Mouse (Mus musculus) spleen, adult 2 months (tissue): ENCODE results near the gene Tac2. TPM values are rescaled to one million over a fixed set of nuclear protein-coding genes. Genes with fewer than 3 reads are reported as not detected.

Experiments
- DNase-seq, 2 experiments: peaks; one replicate each; pipeline versions ENCODE4 v3.0.0 to v3.0.0-alpha.2; 2012 to 2021; ENCODE audit warnings: low spot score in 2 of 2, low read depth in 1 of 2
- H3K27ac ChIP-seq: fragments of 200-500 bp; 2 replicates; pipeline ENCODE4 v1.5.1; 2012; ENCODE audit warnings: low read length, inconsistent platforms; ENCODE audit not compliant: insufficient read depth
- H3K27me3 ChIP-seq: fragments of 200-500 bp; 2 replicates; pipeline ENCODE4 v1.6.1; 2012; ENCODE audit warnings: mild to moderate bottlenecking, moderate library complexity, low read length, inconsistent platforms; ENCODE audit not compliant: control insufficient read depth, insufficient read depth
- H3K36me3 ChIP-seq: fragments of 200-500 bp; 2 replicates; pipeline ENCODE4 v1.6.1; 2012; ENCODE audit warnings: mild to moderate bottlenecking, low read length, inconsistent platforms; ENCODE audit not compliant: control insufficient read depth, insufficient read depth
- H3K4me1 ChIP-seq: fragments of 200-500 bp; 2 replicates; pipeline ENCODE4 v1.6.1; 2011; ENCODE audit warnings: inconsistent platforms; ENCODE audit not compliant: control insufficient read depth, insufficient read depth, insufficient read length
- H3K4me3 ChIP-seq: fragments of 200-500 bp; 2 replicates; pipeline ENCODE4 v1.5.1; 2011; ENCODE audit warnings: mild to moderate bottlenecking, inconsistent platforms; ENCODE audit not compliant: insufficient read depth, insufficient read length; ENCODE audit errors: extremely low read depth
- CTCF ChIP-seq: fragments of 200-500 bp; IDR thresholded peaks from 2 replicates; pipeline ENCODE4 v1.5.1; 2011; ENCODE audit warnings: mild to moderate bottlenecking, inconsistent platforms; ENCODE audit not compliant: insufficient read depth, insufficient read length, insufficient replicate concordance; ENCODE audit errors: extremely low read depth
- POLR2A ChIP-seq: fragments of 200-500 bp; IDR thresholded peaks from 2 replicates; pipeline ENCODE4 v1.6.1; 2011; ENCODE audit warnings: low read depth, low read length, inconsistent platforms
- WGBS: fragments of 180-500 bp; shearing (Covaris S2); methylation state at CpG from one replicate; pipeline ENCODE4 v1.1.7; 2018; 5-methylcytosine and 5-hydroxymethylcytosine counted together
- polyA plus RNA-seq: library from polyadenylated mRNA; depleted of rRNA; stranded (reverse); fragments of >200 nt; gene quantifications from 2 replicates; pipeline ENCODE4 v1.2.3, GENCODE M21; 2012

Gene Tac2
- polyA plus RNA-seq, 1 experiment, result 1.9 TPM

DNA sequence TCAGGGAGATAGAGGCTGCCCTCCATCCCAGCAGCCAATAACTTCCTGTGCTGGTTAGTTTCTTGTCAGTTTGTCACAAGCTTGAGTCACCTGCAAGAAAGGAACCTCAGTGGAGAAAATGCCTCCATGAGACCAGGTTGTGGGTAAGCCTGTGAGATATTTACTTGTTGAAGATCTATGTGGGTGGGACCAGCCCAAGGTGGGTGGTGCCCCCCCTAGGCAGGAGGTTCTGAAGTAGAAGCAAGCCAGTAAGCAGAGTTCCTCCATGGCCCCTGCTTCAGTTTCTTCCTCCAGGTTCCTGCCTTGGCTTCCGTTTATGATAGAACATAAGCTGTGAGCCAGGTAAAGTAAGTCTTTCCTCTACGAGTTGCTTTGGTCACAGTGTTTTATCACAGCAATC is 12.0 kb downstream of the Tac2 start:
- DNase-seq, result peak in 1 of 2 experiments; percentile 12
- WGBS, result 39% methylated on average over 2 of the region's 2 CpGs
- peaks cover 17% of the 10 kb centered on the region; the same call in 1 of the 2 replicates for H3K4me1 ChIP-seq
- no peak overlapping the region for H3K4me3 ChIP-seq
- no peaks in the 10 kb centered on the region for H3K36me3 ChIP-seq
- no peaks in the 10 kb centered on the region; the same call in 1 of the 2 replicates for H3K27me3 ChIP-seq
- H3K27ac ChIP-seq, result peak overlapping the region; percentile 85
- TF ChIP-seq POLR2A (no peak), CTCF (no peak)

DNA sequence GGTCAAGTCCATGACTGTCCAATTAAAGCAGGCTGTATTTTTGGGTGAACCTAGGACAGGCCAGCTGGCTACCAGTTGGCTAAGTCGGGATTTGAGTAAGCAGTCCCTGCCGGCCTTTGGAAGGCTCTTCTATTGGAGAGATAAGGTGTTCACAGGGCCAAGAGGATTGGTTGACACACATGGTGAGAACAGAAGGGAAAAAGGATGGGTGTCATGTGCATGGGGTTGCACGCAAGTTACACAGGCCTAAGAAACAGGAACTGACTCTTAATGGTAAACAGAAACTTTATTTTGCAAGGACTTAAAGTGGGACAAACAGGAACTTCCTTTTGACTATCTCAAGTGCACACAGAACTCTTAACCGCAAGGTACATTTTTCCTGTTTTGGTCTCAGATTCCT is 12.6 kb downstream of the Tac2 start:
- DNase-seq, result peak in 1 of 2 experiments; percentile 60
- 25% methylated on average over 4 of the region's 4 CpGs for WGBS
- H3K4me3 ChIP-seq, result no peak overlapping the region
- H3K27ac ChIP-seq, result peak overlapping the region; percentile 85
- peaks cover 17% of the 10 kb centered on the region; the same call in 1 of the 2 replicates for H3K4me1 ChIP-seq
- H3K27me3 ChIP-seq, result no peaks in the 10 kb centered on the region; the same call in 1 of the 2 replicates
- TF ChIP-seq CTCF (no peak), POLR2A (no peak)
- H3K36me3 ChIP-seq, result peaks cover 3% of the 10 kb centered on the region

DNA sequence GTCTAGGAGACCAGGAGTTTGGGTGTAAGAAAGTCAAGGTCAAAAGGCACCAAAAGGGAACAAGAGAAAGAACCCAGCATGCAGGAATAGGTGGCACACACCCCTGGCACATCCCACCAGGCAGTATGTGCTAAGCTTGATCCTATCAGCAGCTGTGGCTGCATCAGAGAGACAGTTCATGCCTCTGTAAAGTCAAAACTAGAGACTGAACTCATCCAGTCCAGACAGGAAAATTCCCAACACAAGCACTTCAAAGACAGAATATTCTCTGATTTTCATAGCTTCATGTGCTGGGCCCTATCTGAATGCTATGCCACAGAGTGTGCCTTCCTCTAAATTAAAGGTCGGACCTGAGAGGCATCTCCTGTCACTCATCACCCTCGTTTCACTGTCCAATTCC is 13.3 kb downstream of the Tac2 start:
- no peaks in the 10 kb centered on the region; the same call in 1 of the 2 replicates for H3K27me3 ChIP-seq
- no peak for DNase-seq
- no peak overlapping the region for H3K4me3 ChIP-seq
- WGBS, result 35% methylated on average over 2 of the region's 2 CpGs
- H3K36me3 ChIP-seq, result peaks cover 8% of the 10 kb centered on the region
- peaks cover 17% of the 10 kb centered on the region; the same call in 1 of the 2 replicates for H3K4me1 ChIP-seq
- TF ChIP-seq POLR2A, result no peak
- no peak for TF ChIP-seq CTCF
- H3K27ac ChIP-seq, result peak overlapping the region; percentile 51

DNA sequence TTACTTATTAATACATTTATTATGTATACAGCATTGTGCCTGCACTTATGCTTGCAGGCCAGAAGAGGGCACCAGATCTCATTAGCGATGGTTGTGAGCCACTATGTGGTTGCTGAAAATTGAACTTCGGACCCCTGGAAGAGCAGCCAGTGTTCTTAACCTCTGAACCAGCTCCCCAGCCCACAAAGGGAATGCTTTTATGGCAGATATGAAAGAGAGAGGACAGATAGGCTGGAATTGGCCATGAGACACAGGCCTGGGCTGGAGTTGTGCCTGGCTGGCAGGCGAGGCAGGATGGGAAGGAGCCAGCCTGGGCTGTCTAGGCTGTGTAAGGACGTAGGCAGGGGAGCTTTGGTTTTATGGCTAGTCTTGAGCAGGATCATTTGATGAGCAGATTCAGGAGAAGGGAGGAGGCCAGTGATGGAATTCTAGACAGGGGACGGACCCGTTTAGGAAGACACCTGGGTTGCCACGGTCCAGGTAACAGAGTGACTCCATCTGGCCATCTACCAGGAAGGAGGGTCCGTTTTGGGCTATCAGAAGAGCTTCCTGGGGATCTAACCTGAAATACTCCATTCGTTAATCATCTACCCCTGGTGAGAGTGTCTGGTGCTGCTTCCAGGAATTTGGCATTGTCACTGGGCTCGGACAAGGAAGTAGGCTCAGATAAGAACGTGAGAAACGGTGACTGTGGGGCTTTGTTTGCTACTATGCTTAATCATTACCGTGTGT is 14.0 kb downstream of the Tac2 start:
- TF ChIP-seq POLR2A (no peak), CTCF (peak; percentile 29; the same call in 1 of the 2 replicates)
- peaks cover 17% of the 10 kb centered on the region; the same call in 1 of the 2 replicates for H3K4me1 ChIP-seq
- H3K27ac ChIP-seq, result 0 out of 2 replicates have a peak overlapping the region, but pooled peaks have one; percentile 1
- no peaks in the 10 kb centered on the region; the same call in 1 of the 2 replicates for H3K27me3 ChIP-seq
- H3K4me3 ChIP-seq, result no peak overlapping the region
- WGBS, result 45% methylated on average over 13 of the region's 13 CpGs
- peak in 1 of 2 experiments; percentile 46 for DNase-seq
- peaks cover 16% of the 10 kb centered on the region for H3K36me3 ChIP-seq

DNA sequence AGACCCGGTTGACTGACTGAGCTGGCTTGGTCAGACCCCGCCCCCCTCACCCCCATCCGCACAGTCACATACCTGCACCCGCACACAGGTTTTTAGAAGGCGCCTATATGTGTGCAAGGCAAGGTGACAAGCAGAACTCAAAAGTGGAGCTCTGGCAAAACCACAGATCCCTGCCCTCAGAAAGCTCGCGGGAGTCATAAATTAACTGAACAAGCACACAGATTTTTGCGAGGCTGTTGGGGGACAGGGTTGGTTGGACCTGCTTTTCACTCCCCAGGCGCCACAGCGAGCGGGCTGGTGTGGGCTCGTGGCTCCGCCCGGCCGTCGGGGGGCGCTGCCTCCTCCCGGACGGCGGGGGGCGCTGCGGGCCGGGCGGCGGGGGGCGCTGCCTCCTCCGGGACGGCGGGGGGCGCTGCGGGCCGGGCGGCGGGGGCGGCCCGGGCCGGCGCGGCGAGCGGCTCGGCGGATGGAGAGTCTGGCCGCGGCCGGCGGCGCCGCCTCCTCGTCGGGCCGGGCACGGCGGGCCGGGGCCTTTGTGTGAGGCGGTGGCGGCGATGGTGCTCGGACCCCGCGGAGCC is 14.9 kb downstream of the Tac2 start, which contains the start of gene Zbtb39:
Gene Zbtb39 (plus strand): TSS at position 456 of the 578 bp plus-strand sequence.
- peak; percentile 53 to 72 for DNase-seq
- H3K4me1 ChIP-seq, result peaks cover 17% of the 10 kb centered on the region; the same call in 1 of the 2 replicates
- peaks cover 23% of the 10 kb centered on the region for H3K36me3 ChIP-seq
- no peaks in the 10 kb centered on the region; the same call in 1 of the 2 replicates for H3K27me3 ChIP-seq
- WGBS, result under 1% methylated on average over 38 of the region's 61 CpGs
- peak within 1 kb of the TSS; percentile 26; the same call in 1 of the 2 replicates for H3K27ac ChIP-seq
- TF ChIP-seq POLR2A (no peak), CTCF (peak; percentile 34; the same call in 1 of the 2 replicates)
- peak within 1 kb of the TSS; percentile 79 for H3K4me3 ChIP-seq

DNA sequence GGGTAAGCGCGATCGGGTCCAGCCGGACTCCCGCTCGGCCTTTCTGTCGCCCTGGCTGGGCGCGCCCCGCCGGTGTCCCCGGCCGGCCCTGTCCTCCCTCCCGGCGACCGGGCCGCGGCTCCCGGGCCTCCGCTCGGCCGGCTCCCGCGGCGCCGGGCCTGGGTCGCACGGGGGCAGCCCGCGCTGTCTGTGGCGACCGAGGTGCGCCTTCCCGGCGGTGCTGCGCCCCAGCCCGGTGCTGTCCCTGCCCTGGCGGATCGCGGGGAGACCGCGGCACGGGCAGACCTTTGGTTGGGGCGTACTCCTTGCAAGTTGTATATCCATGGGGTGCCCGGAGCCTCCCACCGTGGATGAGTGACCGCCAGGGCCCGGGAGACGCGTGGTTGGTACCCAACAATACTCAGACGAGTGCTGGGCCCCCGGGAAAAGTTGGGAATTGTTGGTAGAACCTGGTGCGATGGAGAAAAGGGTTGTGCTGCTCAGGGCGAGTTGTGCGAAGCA is 15.4 kb downstream of the Tac2 start:
- WGBS, result under 1% methylated on average over 55 of the region's 55 CpGs
- peaks cover 17% of the 10 kb centered on the region; the same call in 1 of the 2 replicates for H3K4me1 ChIP-seq
- peak overlapping the region; percentile 26; the same call in 1 of the 2 replicates for H3K27ac ChIP-seq
- H3K4me3 ChIP-seq, result peak overlapping the region; percentile 79
- peak in 1 of 2 experiments; percentile 31 for DNase-seq
- H3K36me3 ChIP-seq, result peaks cover 25% of the 10 kb centered on the region
- H3K27me3 ChIP-seq, result no peaks in the 10 kb centered on the region; the same call in 1 of the 2 replicates
- TF ChIP-seq POLR2A (no peak), CTCF (no peak)
